Mouse (Mus musculus) cerebellum, adult (tissue): ENCODE results near the gene Cachd1.

Experiments used
- ATAC-seq: cut with Nextera tagmentation; 2 replicates; pipeline ENCODE4 v1.9.2; 2017; ENCODE audit warnings: mild to moderate bottlenecking, moderate library complexity, mixed read lengths; ENCODE audit not compliant: insufficient number of reproducible peaks, low FRiP score, low TSS enrichment

The Cachd1 gene

DNA sequence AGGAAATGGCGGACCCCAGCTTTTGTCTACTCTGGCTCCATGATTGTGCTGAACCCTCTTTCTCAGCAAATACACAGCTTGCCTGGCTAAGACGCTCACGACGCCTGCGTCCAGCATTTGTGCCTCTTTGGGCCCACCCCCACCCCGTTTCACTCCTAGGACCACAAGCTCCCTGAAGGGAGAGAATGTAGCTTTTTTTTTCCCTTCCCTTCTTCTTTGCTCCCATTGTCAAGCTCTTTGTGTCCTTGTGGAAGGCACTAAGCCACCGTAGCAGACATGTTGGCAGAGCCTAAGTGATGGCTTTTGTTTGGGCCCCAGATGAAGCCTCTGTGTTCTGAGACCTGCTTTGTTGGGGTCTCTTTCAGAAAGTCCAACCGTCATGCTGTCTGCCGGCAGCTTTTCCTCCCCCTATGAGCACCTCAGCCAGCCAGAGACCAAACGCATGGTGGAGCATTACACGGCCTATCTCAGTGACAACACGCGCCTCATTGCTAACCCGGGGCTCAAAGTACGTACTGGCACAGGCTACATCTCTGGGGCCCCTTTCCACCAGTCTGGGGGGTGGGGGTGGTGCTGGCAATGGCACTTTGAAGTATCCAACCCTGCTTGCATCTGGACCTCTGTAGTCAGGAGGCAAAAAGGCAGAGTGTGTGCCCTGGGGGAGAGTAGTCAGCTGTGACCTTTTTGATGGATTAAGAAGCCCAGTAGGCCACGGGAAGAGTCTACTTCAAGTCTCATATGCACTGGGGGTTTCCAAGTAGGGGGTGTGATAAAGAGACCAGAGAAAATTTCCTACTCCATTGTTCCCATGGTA is 197.4 kb downstream of the Cachd1 start:
- no peak for ATAC-seq

DNA sequence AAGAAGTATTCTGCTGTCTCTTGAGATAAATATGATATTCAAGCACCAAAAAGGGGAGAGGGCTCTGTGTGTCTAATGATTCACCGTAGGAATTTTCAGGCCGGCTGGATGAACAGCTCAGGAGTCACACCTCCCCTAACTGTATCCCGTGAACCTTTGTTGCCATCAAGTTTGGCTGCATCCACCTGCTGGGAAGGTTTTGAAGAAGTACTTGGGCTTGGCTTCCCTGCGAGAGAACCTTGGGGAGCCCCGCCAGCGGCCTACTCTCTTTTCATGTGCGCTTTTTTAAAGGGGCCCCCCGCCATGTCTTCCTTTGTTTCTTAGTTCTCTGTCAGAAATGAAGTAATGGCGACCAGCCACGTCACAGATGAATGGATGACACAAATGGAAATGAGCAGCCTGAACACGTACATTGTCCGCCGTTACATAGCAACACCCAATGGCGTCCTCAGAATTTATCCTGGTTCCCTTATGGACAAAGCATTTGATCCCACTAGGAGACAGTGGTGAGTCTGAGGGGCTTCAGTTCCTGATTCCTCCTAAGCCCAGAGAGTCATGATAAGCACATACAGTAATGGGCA is 198.1 kb downstream of the Cachd1 start:
- ATAC-seq, result no peak

DNA sequence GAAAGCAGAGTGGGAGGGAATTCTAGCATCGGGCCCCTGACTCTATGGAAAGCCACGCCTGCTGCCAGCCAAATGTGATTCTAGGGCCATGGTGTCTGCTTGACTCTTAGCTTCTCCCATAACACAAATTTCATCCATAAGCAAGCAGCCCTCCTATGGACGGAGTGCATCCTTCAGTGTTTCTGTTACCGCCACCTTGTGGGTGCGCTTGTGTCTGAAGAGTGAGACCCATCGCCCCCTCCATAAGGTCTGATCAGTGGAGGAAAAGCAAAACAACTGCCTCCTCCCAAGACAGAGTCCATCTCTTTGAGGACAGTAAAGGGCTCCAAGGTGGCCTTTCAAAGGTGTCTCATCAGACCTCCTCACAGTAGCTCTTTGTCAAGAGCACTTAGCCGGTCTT is 201.0 kb downstream of the Cachd1 start:
- ATAC-seq, result no peak

DNA sequence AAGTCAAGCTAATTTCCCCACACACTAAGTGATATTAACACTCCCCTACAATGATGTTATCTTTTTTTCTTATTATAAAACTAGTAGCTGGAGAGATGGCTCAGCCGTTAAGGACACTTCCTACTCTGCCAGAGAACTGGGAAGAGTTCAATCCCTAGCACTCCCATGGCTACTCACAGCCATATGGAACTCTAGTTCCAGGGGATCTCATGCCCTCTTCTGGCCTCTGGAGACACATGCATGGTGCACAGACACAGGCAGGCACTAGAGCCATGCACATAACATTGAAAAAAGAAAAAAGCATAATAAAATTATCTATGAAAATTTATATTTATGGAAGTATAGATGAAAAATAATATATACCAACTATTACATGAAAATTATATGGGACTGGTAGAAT is 210.7 kb downstream of the Cachd1 start:
- no peak for ATAC-seq

DNA sequence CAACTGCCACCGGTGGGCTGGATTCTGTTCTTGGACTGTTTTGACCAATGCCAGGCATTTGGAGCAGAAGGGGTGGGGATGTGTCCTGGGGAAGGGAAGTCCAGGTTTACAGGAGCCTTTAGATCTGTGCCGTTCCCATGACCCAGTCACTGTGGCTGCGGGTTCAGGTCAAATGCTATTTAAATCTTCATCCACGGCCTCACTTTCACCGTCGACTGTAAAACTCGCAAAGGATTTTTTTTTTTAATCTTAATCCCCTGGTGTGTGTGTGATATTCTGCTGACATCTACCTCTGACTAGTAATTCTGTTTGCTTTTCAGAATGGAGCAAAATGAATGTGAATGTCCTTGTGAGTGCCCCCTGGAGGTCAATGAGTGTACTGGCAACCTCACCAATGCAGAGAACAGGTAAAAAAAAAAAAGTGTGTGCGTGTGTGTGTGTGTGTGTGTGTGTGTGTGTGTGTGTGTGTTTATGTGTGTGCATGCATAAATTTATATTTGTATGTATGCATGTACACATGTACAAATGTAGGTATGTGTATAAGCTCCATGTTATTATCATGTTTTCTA is 211.8 kb downstream of the Cachd1 start:
- no peak for ATAC-seq

DNA sequence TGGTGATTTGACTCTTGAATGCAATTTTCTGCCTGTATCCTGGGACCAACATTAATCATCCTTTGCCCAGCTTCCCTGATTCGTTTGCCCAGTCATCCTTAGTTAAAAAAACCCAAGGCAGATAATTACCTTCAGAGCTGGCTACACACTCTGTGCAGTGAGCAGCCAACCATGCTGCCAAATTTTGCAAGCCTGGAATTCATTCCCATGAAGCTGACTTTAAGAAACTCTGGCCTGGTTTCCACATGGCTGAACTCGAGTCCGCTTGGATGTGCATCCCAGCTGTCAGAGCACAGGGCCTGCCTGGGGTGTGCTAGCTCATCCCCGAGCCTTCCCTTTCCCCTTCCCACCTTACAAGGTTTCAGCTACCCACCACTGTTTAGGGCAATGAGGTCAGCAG is 214.5 kb downstream of the Cachd1 start:
- no peak for ATAC-seq

DNA sequence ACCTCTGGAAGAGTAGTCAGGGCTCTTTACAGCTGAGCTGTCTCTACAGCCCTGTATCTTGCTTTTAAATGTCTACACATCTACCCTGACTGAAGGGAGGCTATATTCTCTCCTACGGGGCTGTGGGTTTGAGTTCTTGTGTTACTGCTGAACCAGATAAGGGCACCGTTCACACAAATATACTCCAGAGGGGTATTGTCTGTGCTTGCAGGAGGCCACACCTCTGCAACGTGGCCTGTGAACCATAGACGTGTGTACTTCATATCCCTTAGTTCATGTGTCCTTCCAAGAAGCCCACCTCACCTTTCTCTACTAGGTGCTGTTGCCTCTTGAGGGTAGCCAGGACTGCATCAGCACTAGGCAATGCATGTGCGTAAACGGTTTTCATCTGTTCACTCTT is 215.6 kb downstream of the Cachd1 start:
- no peak for ATAC-seq

DNA sequence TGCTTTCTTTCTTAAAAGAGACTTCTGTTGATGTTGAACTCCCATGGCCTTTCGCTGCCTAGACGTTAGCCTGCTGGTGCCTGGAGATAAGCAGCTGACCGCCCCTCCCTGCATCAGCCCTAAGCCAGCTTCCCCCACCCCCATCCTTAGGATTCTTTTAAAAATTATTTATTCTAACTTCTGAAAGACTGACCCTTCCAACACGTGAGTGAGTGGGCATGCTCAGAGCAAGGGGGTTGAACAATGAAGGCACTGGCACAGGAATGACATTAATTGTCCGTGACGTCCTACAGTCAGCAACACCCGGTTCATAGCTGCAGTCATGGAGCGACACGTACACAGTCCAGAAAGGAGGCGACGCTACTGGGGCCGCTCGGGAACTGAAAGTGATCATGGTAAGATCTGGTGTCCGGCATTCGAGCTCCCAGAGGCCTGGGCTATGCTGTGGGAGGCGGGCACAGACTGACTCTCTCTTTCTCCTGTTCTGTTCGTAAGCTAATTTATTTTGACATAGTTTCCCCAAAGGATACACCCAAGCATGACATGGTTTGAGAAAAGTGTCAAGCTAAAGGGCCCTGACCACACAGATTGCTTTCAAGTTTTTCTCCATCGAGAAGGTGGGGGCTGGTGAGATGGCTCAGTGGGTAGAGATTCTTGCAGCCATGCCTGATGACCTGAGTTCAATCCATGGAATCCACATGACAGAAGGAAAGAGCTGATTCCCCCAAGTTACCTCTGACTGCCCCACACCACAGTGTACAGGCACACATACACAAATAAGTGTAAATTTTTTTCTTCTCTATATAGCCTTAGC is 218.2 kb downstream of the Cachd1 start:
- ATAC-seq, result no peak

DNA sequence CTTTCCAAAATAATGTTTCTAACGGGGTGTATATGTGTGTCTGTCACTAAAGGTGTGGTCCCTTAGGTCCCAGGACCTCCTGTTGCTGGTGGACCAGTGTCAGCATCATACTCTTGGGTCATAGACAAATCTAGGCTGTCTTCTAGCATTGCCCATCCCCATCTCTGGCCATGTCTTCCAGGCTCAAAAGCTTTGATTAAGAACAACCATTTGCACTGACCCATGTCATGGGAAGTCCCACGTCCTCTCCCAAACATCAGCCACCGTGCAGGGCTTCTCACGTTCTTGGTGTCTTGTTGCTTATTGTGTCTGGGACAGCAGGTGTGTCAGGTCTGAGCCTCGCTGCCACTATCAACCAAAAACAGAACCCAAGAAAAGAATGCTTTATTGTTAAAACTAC is 219.1 kb downstream of the Cachd1 start:
- ATAC-seq, result no peak

DNA sequence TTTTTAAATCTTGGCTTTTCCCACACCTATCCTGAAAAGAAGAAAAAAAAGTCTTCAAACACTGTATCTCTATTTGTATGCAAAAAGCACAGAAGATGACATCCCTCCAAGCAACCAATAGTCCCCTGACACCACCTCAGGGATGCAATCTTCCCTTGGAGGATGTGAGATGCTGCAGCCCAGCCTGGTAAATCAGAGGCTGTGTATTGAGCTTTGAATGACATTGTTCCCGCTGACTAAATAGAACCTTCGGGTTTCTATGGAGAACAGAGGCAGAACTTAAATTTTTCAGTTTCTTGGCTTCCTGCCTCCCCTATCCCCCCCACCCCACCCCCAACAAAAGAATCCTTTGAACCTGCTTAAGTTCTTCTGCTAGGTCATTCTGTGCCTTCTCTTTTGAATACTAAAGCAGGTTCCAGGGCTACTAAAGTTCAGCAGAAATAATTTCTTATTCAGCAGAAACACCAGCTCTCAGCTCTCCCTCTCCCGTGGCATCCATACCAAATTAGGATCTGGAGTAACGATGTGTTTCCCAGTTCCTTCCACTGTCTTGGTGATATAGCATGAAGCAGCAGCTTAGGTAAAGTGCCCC is 219.7 kb downstream of the Cachd1 start:
- ATAC-seq, result no peak

DNA sequence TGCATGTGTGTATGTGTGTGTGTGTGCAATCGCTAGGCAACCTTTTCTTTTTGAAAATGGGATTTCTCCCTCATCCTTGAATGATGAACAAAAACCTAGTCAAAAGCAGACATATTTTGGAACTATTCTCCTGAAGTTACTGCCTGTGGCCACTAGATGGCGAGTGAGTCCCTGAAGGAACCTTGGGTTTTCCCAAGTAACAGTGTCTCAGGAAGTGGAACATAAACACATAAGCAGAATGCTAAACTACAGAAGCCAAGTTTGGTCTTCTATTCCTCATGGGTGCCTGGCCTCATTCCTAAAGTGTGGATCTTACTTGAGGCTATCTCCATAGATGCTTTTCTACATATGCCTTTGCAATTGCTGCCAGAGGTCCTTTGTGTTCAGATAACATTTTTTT is 221.7 kb downstream of the Cachd1 start:
- ATAC-seq, result peak; percentile 46; the same call in 1 of the 2 replicates

DNA sequence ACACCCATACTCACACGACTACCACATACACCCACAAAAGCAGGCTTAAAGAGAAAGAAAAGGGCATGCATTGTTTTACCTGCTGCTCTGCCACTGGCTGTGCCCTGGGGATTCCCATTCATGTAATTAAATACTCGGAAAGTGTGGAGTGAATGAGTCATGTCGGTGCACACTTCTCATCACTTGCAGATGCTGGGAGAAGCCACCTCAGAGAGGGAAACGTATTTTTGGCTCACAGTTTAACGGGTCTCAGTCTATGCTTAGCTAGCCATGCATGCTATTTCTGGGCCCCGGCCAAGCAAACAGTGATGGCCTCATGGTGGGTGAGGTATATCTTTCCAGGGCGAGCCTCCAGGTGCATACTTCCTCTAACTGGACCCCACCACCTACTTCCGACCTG is 222.4 kb downstream of the Cachd1 start:
- ATAC-seq, result no peak

DNA sequence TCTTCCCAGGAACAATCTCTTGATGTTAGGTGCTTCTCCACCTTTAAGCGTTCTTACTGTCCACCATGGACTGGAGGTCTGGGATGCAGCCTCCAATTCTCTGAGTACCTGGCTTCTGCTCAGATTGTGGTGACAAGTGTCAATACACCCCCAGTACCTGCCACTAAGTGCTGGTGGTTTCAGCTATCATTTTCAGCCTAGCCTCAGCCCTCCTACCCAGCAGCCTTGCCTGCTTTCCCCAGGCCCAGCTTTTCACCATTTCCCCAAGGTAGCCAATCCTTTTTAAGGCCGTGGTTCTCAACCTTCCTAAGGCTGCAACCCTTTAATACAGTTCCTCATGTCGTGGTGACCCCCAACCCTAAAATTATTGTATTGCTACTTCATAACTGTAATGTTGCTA is 224.1 kb downstream of the Cachd1 start:
- ATAC-seq, result no peak

DNA sequence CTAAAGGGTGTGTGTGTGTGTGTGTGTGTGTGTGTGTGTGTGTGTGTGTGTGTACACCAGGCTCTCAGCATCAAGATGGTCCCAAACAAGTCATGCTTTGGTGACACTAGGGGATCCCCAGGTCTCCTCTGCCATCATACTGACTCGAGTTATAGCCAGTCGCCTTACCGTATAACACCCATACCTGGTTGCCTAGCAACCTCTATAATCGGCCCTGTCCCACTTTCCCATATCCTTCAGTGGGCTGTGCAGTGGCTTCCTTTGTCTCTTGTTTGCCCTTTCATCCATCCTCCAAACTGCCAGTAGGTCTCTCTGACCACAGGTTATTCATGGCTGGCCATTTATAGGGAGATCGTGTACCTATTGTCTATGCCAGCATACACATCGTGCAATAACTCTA is 224.6 kb downstream of the Cachd1 start:
- ATAC-seq, result no peak

DNA sequence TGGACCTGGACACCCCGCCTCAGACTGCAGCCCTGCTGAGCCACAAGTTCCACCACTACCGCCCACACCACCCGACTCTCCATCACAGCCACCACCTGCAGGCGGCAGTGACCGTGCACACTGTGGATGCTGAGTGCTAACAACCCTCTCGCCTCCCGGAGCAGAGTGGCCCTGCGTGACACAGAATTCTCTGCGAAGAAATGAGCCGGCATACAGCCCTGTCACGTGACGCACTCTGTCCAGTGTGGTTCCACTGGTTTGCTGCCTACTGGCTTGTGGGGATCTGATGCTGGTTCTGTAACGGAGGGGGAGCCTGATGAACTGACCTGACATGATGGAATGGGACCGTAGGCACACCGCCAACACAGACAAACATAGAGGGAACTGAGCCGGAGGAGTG is 226.5 kb downstream of the Cachd1 start:
- ATAC-seq, result 0 out of 2 replicates have a peak, but pooled peaks have one; percentile 17

DNA sequence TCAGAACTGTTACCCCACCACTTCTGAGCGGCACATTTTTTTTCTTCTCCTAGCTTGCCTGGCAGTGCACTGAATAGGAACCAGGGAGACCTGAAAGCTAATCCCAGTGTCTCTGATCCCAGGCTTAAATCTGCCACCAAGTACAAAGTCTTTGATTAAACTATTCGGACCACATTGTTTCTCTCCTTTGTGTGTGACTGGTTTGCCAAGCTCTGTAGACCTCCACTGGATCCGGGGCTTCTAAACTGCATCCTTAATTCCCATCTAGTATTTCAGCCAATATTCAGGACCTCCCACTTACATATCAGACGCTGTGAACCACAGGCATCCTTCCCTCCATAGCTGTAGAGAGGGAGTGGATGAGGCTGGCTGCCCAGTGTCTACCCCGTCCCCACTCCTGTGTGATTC is 231.9 kb downstream of the Cachd1 start:
- ATAC-seq, result no peak

DNA sequence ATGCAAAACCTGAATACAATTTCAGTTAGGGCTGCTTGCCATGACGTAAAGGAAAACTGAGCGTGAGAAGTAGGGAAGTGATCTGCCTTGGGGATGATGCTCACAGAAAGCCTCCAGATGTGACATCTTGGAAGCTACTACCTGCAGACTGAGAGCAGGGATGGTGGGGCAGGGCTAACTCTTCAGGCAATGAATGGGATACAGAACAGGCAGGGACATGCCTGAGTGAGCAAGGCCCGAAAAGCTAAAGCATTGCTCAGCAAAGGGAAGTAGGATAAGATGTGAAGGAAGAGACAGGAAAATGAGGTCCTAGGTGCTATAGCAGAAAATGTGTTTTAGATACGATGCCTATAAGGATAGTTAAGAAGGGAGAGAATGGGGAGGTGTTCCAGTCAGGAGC is 232.6 kb downstream of the Cachd1 start:
- ATAC-seq, result no peak

DNA sequence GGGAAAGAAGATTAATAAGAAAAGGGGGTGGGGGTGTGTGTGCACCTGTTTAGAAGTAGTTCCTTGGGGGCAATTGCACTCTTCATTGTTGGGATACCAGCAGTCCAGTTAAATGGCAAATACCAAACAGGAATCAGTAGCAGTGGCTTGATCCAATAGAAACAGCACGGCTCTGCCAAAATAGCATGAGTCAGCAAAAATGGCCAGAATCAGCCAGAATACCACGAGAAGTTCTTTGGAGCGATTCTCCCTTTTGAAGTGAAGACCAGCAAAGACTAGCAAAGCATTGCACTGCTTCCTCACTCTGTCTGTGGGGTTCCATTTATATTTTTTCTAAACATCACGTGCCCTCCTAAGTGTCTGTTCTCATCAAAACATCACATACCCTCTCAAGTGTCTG is 241.3 kb downstream of the Cachd1 start:
- no peak for ATAC-seq

DNA sequence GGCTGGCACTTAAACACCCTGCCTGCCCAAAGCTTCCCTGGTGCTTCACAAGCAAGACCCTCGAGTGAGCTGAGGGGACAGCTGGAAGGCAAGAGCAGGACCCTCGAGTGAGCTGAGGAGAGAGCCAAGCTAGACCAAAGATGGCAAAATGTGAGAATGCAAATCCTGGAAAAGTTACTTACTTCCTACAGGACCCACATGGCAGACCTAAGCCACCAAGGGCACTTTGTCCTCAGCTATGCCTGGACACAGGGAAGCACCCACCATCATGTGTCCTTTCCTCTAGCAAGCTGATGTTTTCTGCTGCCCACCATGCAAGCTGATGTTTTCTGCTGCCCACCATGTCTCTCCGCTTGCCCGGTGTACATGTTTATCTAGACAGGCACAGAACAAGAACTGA is 244.1 kb downstream of the Cachd1 start, which contains the start of gene Gm10577:
Gm10577 (minus strand) TSS at position 101 of the 400 bp plus-strand sequence.
- no peak for ATAC-seq

DNA sequence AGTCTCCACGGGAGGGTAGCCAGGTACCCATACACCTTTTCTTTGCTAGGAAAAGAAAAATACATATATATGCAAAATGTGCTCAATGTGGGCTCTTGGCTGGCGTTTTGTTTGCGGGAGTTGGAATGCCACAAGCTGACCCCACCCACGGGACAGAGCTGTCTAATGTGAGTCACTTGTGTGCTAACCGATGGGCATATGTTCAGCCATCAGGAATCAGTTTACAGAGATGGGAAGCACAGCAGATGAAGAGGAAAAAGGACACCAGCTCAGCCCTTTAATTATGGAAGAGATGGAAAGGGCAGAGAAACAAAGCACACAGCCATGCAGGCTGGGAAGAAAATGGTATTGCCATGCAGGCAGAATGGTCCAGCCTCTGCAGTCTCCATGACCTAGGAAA is 250.1 kb downstream of the Cachd1 start:
- ATAC-seq, result no peak

DNA sequence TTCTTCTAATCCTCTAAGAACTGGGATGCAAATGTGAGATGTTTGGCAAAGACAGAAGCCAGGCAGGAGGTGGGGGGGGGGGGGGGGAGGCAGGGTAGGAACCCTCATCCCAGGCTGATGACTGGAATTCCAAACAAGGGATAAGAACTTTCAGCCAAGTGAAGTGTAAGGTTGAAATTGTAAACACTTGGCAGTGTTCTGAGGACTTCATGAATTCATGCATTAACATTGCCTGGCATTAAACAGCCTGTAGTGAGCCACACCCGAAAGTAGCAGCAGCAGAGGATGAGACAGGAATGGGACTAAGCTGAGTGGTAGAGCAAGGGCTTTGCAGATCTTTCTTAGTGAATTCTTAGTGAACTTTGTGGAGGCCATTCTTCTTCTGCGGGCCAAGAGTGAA is 250.5 kb downstream of the Cachd1 start:
- ATAC-seq, result no peak
